Mouse (Mus musculus) gastrocnemius, postnatal 10 days (tissue): ENCODE data around the gene Zfp91. TPM values are rescaled to one million over a fixed set of nuclear protein-coding genes. Genes with fewer than 3 reads are reported as not detected.
A peak's percentile ranks its signal among the peaks of the same experiment; 100 is the strongest.
"Not testable (repeated sequence)": the region's sequence is repeated elsewhere in the genome, so short reads cannot be mapped to it uniquely, and the experiment has no call there.

Source experiments
- DNase-seq: peaks from one replicate; pipeline ENCODE4 v3.0.0; 2021; ENCODE audit warnings: mixed read lengths
- total RNA-seq, 2 experiments: library from RNA; stranded (reverse); gene quantifications; 2 replicates each; pipeline ENCODE4 v1.2.3; 2021

The Zfp91 gene
- total RNA-seq, 2 experiments from 2014 or later: 68.7 to 69.4 TPM

GRCm38 (mm10) chr19:12794056-12795044, 1.6 kb downstream of the Zfp91 start:
- peak; percentile 95 for DNase-seq

GRCm38 (mm10) chr19:12792374-12792773, 3.6 kb downstream of the Zfp91 start:
- no peak for DNase-seq

DNA sequence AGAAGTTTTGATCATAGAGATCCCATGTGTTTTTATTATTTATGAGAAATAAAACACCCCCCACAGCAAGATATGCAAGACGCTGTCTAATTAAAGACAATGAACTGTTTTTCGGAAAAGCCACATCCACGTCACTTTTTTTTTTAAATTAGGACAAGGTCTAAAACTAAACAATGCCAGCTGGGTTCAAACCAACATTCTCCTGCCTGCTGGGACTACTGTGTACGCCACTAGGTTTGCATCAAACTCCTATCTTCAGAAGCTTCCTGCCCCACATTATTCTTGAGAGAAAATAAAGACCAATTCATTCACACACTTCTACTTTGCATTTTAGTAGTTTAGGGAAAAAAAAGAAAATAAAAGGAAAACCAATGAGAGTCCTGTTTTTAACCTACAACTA, 8.2 kb downstream of the Zfp91 start:
- no peak for DNase-seq

- no peak for DNase-seq
Measured at GRCm38 (mm10) chr19:12786803-12787395, 9.0 kb downstream of the Zfp91 start.

- no peak for DNase-seq
Measured at GRCm38 (mm10) chr19:12780437-12780836, 15.5 kb downstream of the Zfp91 start.

DNA sequence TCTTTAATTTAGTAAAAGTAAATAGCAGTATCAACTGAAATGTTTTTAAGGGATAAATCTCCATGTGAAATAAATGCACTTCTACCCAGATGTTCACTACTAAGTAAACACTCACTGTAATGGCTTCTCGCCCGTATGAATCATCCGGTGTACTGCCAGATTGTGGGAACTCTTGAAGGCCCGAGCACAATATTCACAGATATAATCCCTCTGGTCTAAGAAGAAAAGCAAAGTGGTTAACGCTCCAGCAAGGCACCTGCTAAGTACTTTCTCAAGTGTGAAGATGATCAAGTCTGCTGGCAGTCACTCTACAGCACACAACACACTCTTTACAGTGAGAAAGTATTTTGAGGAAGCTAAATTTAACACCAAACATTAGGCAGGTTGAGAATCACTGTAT, 25.0 kb downstream of the Zfp91 start:
- no peak for DNase-seq

DNA sequence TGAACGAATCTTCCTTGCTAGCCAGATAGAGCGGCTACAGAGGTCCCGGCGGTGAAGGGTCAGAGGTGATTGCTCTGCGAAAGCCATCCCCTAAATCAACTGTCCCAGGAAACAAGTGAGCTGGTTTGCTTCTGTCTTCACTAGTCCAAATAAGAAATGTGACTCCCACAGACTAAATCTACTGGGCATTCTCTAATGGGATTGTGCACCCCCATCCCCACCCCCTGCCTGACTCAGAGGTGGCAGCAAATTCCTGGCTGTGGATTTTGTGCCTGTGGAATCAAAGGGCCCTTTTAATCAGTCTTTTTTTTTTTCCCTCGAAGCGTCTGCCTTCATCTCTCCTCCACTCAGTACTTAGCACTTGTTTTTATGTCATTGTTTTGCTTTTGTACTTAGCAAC, 30.6 kb downstream of the Zfp91 start, which contains the start of gene Cntf:
Gene Cntf (minus strand): TSS at position 325 of the 400 bp plus-strand sequence.
- DNase-seq: no peak

DNA sequence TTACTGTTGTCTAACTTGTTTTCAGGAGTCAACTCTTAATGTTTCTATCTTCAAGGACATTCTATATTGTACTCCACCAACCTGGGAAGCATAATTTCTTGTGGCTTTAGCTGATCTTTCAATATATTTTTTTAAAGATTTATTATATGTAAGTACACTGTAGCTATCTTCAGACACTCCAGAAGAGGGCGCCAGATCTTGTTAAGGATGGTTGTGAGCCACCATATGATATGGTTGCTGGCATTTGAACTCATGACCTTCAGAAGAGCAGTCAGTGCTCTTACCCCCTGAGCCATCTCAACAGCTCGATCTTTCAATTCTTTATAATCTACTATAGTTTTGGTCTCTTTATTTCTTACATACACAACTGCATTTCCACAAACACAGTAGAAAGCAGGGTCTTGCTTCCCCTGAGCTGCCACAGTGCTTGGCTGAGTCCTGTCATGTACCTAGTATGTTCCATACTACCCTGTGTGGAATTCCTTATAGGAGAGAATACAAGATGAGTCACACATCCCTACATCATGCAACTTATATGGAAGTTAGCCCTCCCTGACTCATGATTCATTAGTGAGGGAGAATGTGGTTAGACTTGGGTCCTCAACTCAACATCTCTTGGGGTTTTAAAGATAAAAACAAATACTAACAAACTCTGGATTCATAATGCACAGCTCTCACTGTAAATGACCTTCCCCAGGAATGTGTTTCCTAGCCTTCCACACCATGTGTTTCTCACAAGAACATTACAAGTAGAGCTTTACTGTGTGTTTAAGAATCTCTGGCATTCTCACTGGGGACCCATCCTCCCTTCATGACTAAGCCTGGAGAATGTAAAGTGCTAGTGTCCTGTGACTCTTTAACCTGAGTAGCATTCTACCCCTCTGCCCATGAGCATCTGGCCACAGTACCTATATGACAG, 33.5 kb downstream of the Zfp91 start:
- DNase-seq: no peak

GRCm38 (mm10) chr19:12759656-12760055, 36.3 kb downstream of the Zfp91 start:
- DNase-seq: peak; percentile 55

GRCm38 (mm10) chr19:12758936-12759478, 36.9 kb downstream of the Zfp91 start:
- no peak for DNase-seq

DNA sequence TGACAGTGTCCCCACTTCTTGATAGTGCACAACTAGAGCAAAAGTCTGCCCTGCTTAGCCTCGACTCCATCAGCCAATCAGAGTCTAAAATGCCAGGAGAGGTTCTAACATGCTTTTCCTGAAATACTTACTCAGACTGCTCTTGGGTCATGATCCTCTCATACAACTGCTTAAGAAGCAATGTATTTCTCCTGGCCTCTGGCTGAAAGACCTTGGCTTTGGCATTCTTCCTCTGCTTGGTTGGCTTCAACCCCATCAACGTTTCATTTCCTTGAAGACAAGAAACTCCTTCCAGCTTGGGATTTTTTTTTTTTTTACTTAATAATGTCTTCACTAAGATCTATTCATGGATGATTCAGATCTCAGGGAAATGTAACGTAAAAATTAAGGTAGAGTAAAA, 39.6 kb downstream of the Zfp91 start:
- DNase-seq: no peak

DNA sequence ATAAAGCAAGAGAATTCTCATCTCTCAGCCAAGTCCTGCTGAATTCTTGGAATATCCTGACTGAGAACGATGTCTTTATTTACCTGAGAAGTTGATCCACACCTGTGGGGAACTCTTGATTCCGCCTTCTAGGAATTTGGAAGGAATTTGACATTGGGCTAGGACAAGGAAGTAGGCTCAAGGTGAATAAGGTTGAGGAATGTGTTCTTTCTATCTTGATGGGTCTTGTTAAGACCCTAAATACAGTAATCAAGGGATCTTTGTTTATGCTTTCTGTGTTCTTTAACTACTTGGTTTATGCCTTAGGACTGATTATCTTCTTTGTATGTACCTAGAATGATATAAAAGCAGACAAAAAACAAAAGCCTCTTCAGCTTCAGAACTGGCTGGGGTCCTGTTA, 64.0 kb downstream of the Zfp91 start:
- no peak for DNase-seq

- no peak for DNase-seq
Measured at GRCm38 (mm10) chr19:12731036-12731435, 64.9 kb downstream of the Zfp91 start.

- no peak for DNase-seq
Measured at GRCm38 (mm10) chr19:12725851-12726250, 70.1 kb downstream of the Zfp91 start.

DNA sequence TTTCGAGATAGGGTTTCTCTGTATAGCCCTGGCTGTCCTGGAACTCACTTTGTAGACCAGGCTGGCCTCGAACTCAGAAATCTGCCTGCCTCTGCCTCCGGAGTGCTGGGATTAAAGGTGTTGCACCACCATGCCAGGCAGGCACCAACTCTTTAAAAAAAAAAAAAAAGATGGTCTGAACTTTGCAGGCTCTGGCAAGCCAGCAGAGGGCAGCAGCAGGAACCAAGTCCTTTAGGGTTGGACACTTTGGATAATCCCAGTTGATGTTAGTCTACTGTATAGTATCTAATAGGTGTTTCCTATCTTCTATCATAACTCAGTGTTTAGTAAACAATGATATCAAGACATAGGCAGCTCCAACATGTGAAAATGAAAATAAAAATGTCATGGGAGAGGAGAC, 73.6 kb downstream of the Zfp91 start:
- DNase-seq: peak; percentile 44

GRCm38 (mm10) chr19:12721596-12721995, 74.3 kb downstream of the Zfp91 start:
- DNase-seq: not testable (repeated sequence)

GRCm38 (mm10) chr19:12720919-12721318, 75.0 kb downstream of the Zfp91 start:
- not testable (repeated sequence) for DNase-seq

- no peak for DNase-seq
Measured at GRCm38 (mm10) chr19:12720463-12720862, 75.5 kb downstream of the Zfp91 start.

- DNase-seq: no peak
Measured at GRCm38 (mm10) chr19:12719189-12719588, 76.7 kb downstream of the Zfp91 start.
